Mouse (Mus musculus) lung, embryonic 16.5 days (tissue): Measurements from ENCODE around the gene Lrrfip1. TPM values are rescaled to one million over a fixed set of nuclear protein-coding genes. Genes with fewer than 3 reads are reported as not detected.

Source experiments
- ATAC-seq: fragments of 200-750 bp; cut with Nextera tagmentation; 2 replicates; pipeline ENCODE4 v1.8.0; 2017; ENCODE audit warnings: low read depth, mild to moderate bottlenecking, moderate library complexity
- H3K27ac ChIP-seq: fragments of 300-500 bp; sonication (generic); 2 replicates; pipeline ENCODE4 v1.5.1; 2014; ENCODE audit warnings: mild to moderate bottlenecking, control low read depth, low read length
- H3K27me3 ChIP-seq: fragments of 300-500 bp; sonication (generic); 2 replicates; pipeline ENCODE4 v1.6.1; 2014; ENCODE audit warnings: low read depth, low read length, mixed read lengths; ENCODE audit not compliant: control insufficient read depth, insufficient read depth
- H3K36me3 ChIP-seq: fragments of 300-500 bp; sonication (generic); 2 replicates; pipeline ENCODE4 v1.6.1; 2014; ENCODE audit warnings: low read length; ENCODE audit not compliant: control insufficient read depth, insufficient read depth
- H3K4me1 ChIP-seq: fragments of 300-500 bp; sonication (generic); replicated peaks from 2 replicates; pipeline ENCODE4 v1.6.1; 2014; ENCODE audit warnings: low read length, mixed read lengths; ENCODE audit not compliant: control insufficient read depth, insufficient read depth
- H3K4me2 ChIP-seq: fragments of 300-500 bp; sonication (generic); 2 replicates; pipeline ENCODE4 v1.6.1; 2014; ENCODE audit warnings: low read depth, low read length, control low read depth
- H3K4me3 ChIP-seq: fragments of 300-500 bp; sonication (generic); 2 replicates; pipeline ENCODE4 v1.5.1; 2014; ENCODE audit warnings: mild to moderate bottlenecking, low read length, control low read depth
- H3K9ac ChIP-seq: fragments of 300-500 bp; sonication (generic); 2 replicates; pipeline ENCODE4 v1.6.1; 2014; ENCODE audit warnings: low read length, control low read depth
- H3K9me3 ChIP-seq: fragments of 300-500 bp; sonication (generic); 2 replicates; pipeline ENCODE4 v1.6.1; 2016; ENCODE audit warnings: low read length; ENCODE audit not compliant: control insufficient read depth
- WGBS: fragments of 180-500 bp; shearing (Covaris S2); extraction: QIAGEN DNeasy Blood & Tissue Kit; methylation state at CpG from one replicate; pipeline ENCODE4 v1.1.7; 2014; 5-methylcytosine and 5-hydroxymethylcytosine counted together
- polyA plus RNA-seq: library from polyadenylated mRNA; unstranded; fragments of >200 nt; fragmentation: Nextera tagmentation; extraction: Ambion mirVana; gene quantifications from 2 replicates; pipeline ENCODE4 v1.2.1, GENCODE M21; 2015

The Lrrfip1 gene
- polyA plus RNA-seq, 1 experiment from 2014 or later = 70.5 TPM

GRCm38 (mm10) chr1:90995916-90996315 is 2.6 kb upstream of the Lrrfip1 start:
- no peaks in the 10 kb centered on the region for H3K27me3 ChIP-seq
- no peak for ATAC-seq
- peaks cover 13% of the 10 kb centered on the region for H3K4me1 ChIP-seq

DNA sequence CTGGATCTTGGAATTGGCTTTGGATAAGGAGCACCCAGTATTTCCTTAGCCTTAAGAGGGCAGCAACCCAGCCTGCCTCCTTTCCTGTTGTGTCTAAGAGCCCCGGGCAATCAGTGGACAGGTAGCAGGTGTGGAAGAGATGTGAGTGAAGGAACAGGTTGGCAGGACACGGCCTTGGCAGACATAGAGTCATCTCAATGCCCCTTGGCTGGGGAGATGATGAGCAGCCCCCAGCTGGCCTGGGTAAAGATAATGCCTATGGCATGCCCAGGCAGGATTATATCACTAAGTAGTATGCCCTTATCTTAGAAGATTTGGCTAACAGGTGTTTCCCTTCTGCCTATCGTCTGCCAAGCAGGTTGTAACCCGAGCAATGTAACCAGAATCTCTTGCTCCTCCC is 1.4 kb upstream of the Lrrfip1 start:
- H3K9ac ChIP-seq = no peak overlapping the region
- no peak for ATAC-seq
- no peak overlapping the region for H3K4me2 ChIP-seq
- no peaks in the 10 kb centered on the region for H3K36me3 ChIP-seq
- no peaks in the 10 kb centered on the region for H3K9me3 ChIP-seq
- peaks cover 13% of the 10 kb centered on the region for H3K4me1 ChIP-seq
- H3K4me3 ChIP-seq = no peak overlapping the region
- H3K27ac ChIP-seq = no peak overlapping the region
- WGBS = 43% methylated on average over 4 of the region's 4 CpGs
- no peaks in the 10 kb centered on the region for H3K27me3 ChIP-seq

More at GRCm38 (mm10) chr1:90995916-90996315, 2.6 kb upstream of the Lrrfip1 start:
- H3K4me3 ChIP-seq = no peak overlapping the region
- H3K4me2 ChIP-seq = no peak overlapping the region
- H3K9ac ChIP-seq = no peak overlapping the region
- H3K9me3 ChIP-seq = no peaks in the 10 kb centered on the region
- H3K27ac ChIP-seq = no peak overlapping the region
- H3K36me3 ChIP-seq = no peaks in the 10 kb centered on the region
- 93% methylated on average over 1 of the region's 1 CpGs for WGBS

DNA sequence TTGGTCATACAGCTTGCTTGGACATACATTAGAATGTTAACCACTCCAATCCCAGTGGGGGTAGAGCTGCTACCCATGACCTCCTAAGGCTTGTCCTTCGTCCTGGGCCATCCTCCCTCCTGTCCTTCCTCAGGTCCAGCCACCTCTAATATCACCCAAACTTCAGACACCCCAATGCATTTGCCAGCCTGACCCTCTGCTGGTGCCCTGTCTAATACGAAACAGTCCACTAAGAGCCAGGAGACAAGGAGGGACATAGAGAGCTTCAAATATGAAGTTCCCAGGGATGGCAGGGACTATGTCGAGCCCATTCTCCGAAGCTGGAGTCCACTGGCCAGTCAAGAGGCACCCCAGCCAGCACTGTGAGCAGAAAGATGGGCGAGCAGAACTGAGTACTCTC is 896 bp upstream of the Lrrfip1 start:
- Histone ChIP-seq H3K27me3 (no peaks in the 10 kb centered on the region), H3K27ac (no peak overlapping the region), H3K9ac (no peak overlapping the region), H3K4me3 (no peak overlapping the region), H3K4me1 (peaks cover 13% of the 10 kb centered on the region), H3K9me3 (no peaks in the 10 kb centered on the region), H3K36me3 (no peaks in the 10 kb centered on the region), H3K4me2 (no peak overlapping the region)
- ATAC-seq = no peak
- 84% methylated on average over 5 of the region's 5 CpGs for WGBS

GRCm38 (mm10) chr1:90998891-90999611 is 514 bp downstream of the Lrrfip1 start:
- peak; percentile 77 for ATAC-seq
- Histone ChIP-seq H3K4me3 (peak overlapping the region; percentile 71), H3K4me1 (peaks cover 13% of the 10 kb centered on the region), H3K36me3 (no peaks in the 10 kb centered on the region), H3K4me2 (peak overlapping the region; percentile 99), H3K9me3 (no peaks in the 10 kb centered on the region), H3K27ac (peak overlapping the region; percentile 46), H3K9ac (peak overlapping the region; percentile 82), H3K27me3 (no peaks in the 10 kb centered on the region)
- WGBS = 2% methylated on average over 39 of the region's 41 CpGs

- no peak for ATAC-seq
- Histone ChIP-seq H3K9ac (no peak overlapping the region), H3K4me1 (peaks cover 13% of the 10 kb centered on the region), H3K9me3 (no peaks in the 10 kb centered on the region), H3K27ac (no peak overlapping the region), H3K4me2 (peak overlapping the region; percentile 99), H3K36me3 (no peaks in the 10 kb centered on the region), H3K27me3 (no peaks in the 10 kb centered on the region), H3K4me3 (peak overlapping the region; percentile 71; the same call in 1 of the 2 replicates)
- WGBS = 60% methylated on average over 10 of the region's 10 CpGs
Measured at GRCm38 (mm10) chr1:90999911-91000601, 1.5 kb downstream of the Lrrfip1 start.

- H3K27me3 ChIP-seq = no peaks in the 10 kb centered on the region
- no peaks in the 10 kb centered on the region for H3K9me3 ChIP-seq
- no peaks in the 10 kb centered on the region for H3K36me3 ChIP-seq
- 74% methylated on average over 3 of the region's 3 CpGs for WGBS
- ATAC-seq = no peak
- H3K27ac ChIP-seq = no peak overlapping the region
- H3K4me1 ChIP-seq = peaks cover 13% of the 10 kb centered on the region
- no peak overlapping the region for H3K4me3 ChIP-seq
- no peak overlapping the region for H3K9ac ChIP-seq
- H3K4me2 ChIP-seq = no peak overlapping the region
Measured at GRCm38 (mm10) chr1:91001101-91001500, 2.6 kb downstream of the Lrrfip1 start.

GRCm38 (mm10) chr1:91001871-91002539 is 3.5 kb downstream of the Lrrfip1 start:
- WGBS = 74% methylated on average over 3 of the region's 3 CpGs
- no peak for ATAC-seq
- H3K36me3 ChIP-seq = no peaks in the 10 kb centered on the region
- no peaks in the 10 kb centered on the region for H3K27me3 ChIP-seq
- H3K9ac ChIP-seq = no peak overlapping the region
- H3K4me2 ChIP-seq = no peak overlapping the region
- no peak overlapping the region for H3K4me3 ChIP-seq
- no peak overlapping the region for H3K27ac ChIP-seq
- H3K9me3 ChIP-seq = no peaks in the 10 kb centered on the region
- H3K4me1 ChIP-seq = peaks cover 13% of the 10 kb centered on the region

DNA sequence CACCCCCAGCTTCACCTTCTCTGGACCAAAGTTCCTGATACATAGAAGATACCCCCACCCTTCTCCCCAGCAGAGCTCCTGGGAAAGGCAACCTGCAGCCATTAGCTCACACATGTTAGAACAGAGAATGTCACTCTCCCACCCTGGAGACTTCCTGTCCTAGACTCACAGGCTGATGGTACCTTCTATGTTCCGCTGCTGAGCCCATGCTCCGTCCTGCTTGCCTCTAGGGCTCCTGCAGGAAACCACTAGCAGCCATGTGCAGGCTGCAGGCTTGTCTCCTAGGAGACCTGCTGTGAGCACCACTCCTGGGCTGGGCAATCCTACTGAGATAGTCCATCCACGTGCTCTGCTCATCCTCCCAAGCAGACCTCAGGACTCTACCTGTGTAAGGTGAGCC is 4.1 kb downstream of the Lrrfip1 start:
- Histone ChIP-seq H3K4me2 (no peak overlapping the region), H3K4me3 (no peak overlapping the region), H3K4me1 (peaks cover 13% of the 10 kb centered on the region), H3K27ac (no peak overlapping the region), H3K9me3 (no peaks in the 10 kb centered on the region), H3K9ac (no peak overlapping the region), H3K36me3 (no peaks in the 10 kb centered on the region), H3K27me3 (no peaks in the 10 kb centered on the region)
- 77% methylated on average over 3 of the region's 3 CpGs for WGBS
- ATAC-seq = no peak

GRCm38 (mm10) chr1:91003522-91004253 is 5.2 kb downstream of the Lrrfip1 start:
- H3K27me3 ChIP-seq = no peaks in the 10 kb centered on the region
- WGBS = 83% methylated on average over 8 of the region's 8 CpGs
- no peak overlapping the region for H3K4me2 ChIP-seq
- no peak overlapping the region for H3K27ac ChIP-seq
- no peaks in the 10 kb centered on the region for H3K9me3 ChIP-seq
- H3K4me1 ChIP-seq = peaks cover 13% of the 10 kb centered on the region
- no peak overlapping the region for H3K4me3 ChIP-seq
- H3K36me3 ChIP-seq = no peaks in the 10 kb centered on the region
- ATAC-seq = no peak
- H3K9ac ChIP-seq = no peak overlapping the region
